Mouse (Mus musculus) kidney, adult 2 months (tissue): ENCODE results near the gene AL732309.1.

Experiments
- CTCF ChIP-seq: fragments of 200-500 bp; conservative IDR thresholded peaks from 2 replicates; pipeline ENCODE4 v1.5.1; 2011; ENCODE audit warnings: low read depth, mild to moderate bottlenecking, control low read depth, low read length, moderate library complexity, mixed read lengths; ENCODE audit not compliant: insufficient read depth, insufficient read length
- POLR2A ChIP-seq: fragments of 200-500 bp; IDR thresholded peaks from one replicate; pipeline ENCODE4 v1.6.1; 2011; ENCODE audit warnings: low read depth, low read length, control low read depth

GRCm38 (mm10) chr2:25292054-25292544, 45.4 kb upstream of the AL732309.1 start:
- TF ChIP-seq CTCF (no peak), POLR2A (no peak)
